Mouse (Mus musculus): ENCODE measurements around the gene Odf3b.

Gene Odf3b

DNA sequence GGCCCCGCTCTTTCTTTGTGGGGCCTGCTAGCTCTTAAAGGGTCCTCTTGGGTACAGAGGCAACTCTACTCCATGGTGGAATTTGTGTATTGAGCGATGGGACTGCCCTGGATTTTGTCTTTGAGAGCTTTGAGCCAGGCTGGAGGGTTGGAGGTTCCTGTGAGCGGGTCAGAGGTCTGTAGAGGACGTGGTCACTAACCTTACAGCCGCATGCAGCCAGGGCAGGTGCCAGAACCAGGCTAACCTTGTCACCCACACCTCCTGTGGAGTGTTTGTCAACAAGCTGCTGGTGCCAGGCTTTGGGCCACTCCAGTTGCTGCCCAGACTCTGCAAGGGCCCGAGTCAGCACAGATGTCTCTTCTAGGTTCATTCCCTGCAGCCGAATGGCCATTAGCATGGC lies 3.0 kb downstream of the Odf3b start:
- no peak for DNase-seq (ENCODE audit: extremely low read depth, low read depth)

DNA sequence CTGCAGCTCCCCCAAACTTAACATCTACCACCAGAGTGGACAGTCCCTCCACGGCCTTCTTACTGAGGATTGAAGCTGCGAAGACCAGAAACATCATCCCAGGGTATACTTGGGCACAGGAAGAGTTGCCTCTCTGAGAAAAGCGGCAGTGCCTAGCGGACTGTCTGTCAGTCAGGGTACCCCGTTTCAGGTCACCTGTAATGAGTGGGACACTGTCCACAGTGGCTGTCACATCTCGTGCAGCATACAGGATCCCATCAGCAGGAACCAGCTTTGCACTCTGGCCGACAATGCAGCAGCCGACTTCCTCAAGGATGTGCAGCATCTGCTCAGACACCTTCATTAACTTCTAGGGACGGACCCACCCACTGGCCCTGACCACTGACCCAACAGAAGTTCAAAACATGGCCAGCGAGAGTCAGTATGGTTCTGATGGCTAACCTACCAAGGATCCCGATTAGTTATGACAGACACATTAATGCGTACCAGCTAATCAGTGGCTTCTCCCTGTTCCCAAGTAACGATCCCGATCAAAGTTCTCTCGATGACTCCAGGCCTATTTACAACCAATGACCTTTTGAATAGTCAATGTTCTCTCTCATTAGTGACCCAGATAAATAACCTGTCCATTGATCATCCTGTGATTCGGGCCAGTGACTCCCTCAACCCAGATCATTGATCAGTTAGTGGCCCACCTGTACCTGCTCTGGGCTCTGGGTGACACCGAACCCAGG lies 4.1 kb downstream of the Odf3b start:
- no peak for DNase-seq (ENCODE audit: extremely low read depth, low read depth)

DNA sequence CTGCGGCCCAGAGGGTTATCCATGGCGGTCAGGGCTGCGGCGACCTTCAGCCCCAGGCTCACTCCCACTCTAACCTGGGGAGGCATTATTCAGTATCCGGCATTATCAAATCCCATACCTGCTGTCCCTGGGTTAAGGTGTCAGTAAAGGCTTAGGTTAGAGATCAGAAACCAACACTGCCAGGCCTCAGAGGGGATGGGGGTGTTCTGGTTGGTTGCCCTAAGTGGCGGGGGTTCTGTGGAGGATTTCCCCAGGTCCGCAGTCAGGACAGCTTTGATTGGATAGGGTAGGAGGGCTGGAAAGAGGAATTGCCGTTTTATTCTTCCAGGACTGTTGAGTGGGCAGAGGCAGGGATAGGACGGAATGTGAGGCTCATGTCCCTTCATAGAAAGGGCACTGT lies 4.7 kb downstream of the Odf3b start:
- DNase-seq (ENCODE audit: extremely low read depth, low read depth): no peak

DNA sequence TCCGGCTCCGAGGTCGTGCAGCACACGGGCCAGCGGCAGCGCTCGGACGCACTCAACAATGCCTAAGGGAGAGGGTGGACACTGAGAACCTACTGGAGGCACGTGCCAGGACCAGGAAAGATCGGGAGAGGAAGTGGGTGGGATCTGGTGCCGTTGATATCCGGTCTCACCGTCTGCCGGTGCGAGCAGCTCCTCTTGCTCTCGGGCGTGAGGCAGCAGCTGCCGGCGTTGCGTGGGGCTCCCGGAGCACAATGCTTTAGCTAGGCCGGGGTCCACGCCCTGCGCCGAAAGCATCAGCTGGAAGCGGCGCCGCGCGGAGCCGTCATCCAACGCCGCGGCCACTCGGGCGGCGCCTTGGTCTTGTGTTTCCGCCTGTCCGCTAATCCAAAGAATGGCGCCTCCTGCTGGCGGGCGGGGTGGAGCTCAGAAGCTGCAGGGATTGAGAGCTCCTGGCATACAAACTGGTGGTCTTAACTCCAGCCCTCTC lies 5.3 kb downstream of the Odf3b start, which contains the start of gene Sco2:
Gene Sco2 (minus strand): TSS at position 85 of the 487 bp plus-strand sequence.
- peak; percentile 70 for DNase-seq (ENCODE audit: extremely low read depth, low read depth)

DNA sequence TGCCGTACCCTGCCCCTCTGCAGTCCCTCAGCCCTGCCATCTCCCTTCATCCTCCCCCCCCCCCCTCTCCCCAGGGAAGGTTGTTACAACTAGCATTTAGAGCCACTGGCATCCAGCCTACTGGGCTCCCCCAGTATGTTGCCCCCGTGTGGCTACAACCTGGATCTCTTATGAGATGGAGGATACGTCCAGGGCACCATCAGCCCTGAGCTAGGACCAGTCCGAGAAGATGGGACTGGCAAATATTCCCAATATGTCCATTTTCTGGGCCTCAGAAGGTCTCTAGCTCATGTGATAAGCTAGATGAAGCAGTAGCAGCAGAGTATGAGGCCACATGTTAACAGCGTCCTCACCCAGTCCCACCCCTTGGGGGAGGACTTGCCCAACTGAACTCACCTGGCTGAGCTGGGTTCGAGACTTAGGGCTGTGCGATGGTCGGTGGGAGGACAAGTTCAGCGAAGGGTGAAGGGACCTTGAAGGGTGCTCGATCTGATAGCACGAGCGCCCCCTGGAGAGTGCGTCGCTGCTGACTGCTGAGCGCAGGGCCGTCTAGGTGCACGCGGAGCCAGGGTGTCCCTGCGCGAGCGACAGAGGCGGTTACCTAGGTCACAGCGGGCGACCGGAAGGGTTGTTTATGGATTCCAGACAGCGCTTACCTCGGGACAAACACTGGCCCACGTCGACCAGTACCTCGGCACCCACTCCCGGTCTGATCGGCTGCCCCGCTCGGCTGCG lies 5.9 kb downstream of the Odf3b start:
- peak; percentile 66 for DNase-seq (ENCODE audit: extremely low read depth, low read depth)

DNA sequence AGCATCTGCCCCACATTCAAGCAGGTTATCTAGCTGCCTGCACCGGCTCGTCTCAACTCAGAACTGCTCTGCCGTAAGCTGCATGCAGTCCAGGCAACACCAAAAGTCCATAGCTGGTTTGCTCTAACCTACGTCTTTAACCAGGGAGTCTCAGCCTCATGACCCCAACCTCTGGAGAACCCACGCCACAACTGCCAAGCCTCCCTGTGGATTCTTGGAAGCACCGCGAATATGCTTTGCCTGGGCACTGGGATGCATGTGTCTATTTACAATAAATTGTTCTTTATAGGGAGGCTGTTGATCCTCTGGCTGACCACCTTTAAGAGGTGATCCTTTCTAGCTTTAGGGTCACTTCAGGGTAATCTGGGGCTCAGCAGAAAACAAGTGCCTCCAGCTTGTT lies 6.5 kb downstream of the Odf3b start:
- DNase-seq (ENCODE audit: extremely low read depth, low read depth): no peak

DNA sequence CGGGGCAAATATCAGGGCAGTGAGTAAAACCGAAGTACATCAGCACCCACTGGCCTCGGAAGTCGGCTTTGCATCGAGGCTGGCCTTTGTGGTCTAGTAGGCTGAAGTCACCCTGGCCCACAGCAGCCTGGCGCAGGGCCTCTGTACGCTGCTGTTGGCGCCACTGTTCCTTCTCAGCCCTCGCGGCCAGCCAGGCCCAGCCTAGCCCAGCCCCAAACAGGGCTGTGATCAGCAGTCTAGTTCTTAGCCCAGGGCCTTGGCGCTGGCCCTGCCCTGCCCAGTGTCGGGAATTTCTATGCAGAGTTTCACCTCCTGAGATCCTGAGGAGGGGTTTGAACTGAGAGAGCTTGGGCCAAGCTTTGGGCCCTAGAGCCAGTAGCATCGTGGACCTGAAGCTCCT lies 7.0 kb downstream of the Odf3b start:
- DNase-seq (ENCODE audit: extremely low read depth, low read depth): no peak

DNA sequence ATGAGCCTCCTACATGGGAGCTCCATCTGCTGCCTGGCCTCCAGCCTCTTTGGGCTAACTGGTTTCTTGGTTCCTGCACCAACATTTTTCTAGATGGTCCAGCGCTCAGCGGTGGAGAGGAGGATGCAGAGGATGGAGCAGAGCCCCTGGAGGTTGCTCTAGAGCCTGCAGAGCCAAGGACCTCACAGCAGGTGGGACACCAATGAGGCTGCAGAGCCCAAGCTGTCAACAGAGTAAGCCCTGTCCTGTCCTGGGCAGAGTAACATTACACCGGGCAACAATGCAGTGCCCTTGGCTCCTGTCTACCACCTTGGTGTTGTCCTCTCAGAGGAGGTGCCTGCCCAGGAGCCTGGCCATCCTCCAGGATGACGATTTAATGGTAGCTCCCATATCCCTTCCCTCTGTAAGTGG lies 13.9 kb downstream of the Odf3b start:
- DNase-seq (ENCODE audit: extremely low read depth, low read depth): no peak

DNA sequence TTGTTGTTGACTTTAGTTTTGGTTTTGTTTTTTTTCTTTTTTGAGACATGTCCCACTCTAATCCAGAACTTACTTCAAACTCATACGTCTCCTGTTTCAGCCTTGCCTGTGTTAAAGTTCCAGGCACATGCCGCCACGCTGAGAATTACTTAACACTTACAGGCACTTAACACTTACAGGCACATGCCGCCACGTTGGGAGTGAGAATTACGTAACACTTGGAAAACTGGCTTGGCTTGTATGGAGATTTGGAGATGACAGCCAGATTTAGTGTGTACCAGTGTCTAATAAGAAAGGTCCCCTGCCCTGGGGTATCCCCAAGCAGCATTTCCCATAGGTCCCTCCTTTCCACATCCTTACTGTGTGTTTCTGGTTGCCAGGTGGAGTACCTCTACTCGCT lies 16.0 kb downstream of the Odf3b start:
- no peak for DNase-seq (ENCODE audit: extremely low read depth, low read depth)

DNA sequence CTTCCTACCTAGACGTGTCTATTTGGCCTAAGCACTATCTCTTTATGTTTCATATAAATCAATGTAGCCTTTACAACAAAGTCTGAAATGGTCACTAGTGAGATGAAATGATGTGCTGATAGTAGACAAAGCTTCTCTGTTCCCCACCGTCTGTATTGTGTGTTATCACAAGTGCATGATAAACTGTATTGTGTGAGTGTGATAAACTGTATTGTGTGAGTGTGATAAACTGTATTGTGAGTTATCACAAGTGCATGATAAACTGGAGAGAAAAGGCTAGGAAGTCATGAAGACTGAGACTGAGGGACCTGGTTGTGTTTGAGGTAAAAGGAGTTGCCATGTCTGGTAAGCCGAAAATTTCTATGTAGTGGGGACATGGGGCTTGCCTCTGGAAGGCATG lies 20.3 kb downstream of the Odf3b start:
- DNase-seq (ENCODE audit: extremely low read depth, low read depth): no peak

DNA sequence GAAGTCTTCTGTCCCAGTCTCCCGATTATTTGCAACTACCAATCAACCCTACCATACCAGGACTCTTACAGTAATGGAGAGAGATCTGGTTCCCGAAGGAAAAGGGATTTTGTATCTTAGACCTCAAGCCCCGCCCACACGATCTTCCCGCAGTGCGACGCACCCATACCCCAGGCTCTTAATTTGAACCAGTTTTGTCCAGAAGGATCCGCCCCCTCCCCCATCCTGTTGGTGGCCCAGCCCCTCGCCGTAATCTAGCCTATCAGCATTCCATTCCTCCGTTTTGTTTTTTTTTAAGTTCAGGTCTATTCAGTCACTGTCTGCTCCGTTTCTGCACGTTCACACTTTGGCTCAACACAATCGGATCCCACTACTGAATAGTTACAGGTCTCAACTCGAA lies 22.7 kb downstream of the Odf3b start:
- peak; percentile 90 for DNase-seq (ENCODE audit: extremely low read depth, low read depth)

DNA sequence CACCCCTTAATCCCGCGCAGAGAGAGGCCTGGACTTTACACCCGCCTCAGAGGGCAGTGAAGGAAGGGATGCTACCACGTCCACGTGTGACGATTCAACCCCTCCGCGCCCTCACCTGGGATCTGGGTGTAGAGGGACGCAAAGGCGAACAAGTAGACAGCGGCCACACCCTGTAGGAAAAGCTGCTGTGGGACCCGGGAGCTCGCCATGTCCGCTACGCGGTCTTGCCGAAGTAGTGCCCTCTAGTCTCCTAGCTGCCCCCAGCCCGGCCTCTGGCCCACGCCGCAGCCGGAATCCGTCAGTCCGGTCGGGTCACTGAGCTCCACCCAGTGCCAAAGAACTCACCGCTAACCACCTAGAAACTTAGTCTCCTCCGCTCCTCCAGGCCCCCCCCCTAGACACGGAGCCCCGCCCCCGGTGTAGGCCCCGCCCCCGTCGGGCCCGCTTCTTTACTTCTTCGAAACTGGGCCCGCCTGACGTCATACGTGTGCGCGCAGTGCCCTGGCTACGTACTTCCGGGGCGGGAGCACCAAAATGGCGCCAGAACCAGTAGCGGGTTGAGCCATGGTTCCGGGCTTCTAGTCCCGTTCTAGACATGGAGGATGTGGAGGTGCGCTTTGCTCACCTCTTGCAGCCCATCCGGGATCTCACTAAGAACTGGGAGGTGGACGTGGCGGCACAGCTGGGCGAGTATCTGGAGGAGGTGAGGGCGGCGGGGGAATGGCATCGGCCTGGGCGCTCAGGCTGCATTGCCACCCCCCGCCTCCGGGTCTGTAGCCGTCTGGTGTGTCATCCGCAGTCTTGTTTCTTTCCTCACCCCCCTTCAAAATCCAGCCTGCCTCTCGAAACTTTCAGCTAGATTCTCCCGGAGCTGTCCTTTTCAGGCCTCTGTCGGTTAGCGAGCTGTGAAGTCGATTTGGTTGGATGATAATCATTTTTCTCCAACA lies 23.6 kb downstream of the Odf3b start, which contains the start of the genes Lmf2 and Ncaph2:
Gene Lmf2 (minus strand): TSS at position 419 of the 947 bp plus-strand sequence.
Gene Ncaph2 (plus strand): TSS at position 479 of the 947 bp plus-strand sequence.
- peak; percentile 74 for DNase-seq (ENCODE audit: extremely low read depth, low read depth)

DNA sequence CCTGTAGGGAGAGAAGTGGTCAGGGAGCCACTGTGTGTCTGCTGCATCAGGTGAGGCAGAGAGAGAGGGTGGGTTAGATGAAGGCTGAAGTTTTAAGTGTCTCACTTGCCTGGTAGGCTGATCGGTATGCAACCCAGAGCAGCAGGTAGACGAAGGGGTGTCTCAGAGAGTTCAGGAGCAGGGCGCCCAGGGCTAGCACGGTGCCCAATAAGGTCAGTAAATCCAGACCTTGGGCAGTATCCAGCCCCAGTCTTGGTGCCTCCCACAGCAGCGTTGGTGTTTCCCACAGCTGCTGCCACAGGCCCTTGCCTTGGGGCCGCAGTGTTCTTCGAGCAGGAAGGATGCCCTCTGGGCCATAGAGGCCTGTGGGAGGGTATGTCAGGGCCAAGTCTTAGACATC lies 24.6 kb downstream of the Odf3b start:
- DNase-seq (ENCODE audit: extremely low read depth, low read depth): no peak

DNA sequence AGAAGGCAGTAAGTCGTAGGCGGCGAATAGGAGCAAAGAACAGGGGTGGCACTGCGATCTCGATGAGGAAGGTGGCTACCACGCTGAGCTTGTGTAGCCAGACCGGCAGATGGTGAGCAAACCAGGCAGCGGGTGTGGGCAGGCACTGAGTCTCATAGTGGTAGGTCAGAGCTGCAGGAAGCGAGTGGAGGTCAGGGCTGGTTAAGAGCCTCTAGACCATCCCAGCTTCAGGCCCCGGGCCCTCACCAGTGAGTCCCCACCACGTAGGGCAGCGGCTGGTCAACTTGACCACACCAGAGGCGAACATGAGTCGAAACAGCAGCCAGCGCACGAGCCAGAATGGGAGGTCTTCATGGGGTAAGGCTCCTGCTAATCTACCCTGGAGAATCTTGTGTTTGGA lies 25.2 kb downstream of the Odf3b start:
- DNase-seq (ENCODE audit: extremely low read depth, low read depth): no peak

DNA sequence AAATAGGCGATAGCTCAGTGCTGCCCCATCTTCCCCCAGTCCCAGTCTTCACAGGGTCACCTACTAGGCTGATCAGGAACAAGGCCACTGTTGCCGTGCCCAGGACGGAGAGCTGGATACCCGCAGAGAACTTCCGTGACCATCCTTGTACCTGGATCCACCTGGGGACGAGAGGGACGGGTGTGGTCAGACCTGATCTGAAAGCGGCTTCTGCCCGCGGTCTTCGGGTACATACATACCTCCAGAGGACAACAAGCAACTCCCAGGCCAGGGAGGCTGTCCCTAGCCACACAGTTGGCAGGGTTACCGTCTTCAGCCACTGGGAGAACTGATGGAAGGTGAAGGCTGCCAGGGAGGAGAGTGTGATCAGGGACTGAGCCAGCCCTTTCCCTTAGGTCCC lies 26.3 kb downstream of the Odf3b start:
- DNase-seq (ENCODE audit: extremely low read depth, low read depth): no peak

DNA sequence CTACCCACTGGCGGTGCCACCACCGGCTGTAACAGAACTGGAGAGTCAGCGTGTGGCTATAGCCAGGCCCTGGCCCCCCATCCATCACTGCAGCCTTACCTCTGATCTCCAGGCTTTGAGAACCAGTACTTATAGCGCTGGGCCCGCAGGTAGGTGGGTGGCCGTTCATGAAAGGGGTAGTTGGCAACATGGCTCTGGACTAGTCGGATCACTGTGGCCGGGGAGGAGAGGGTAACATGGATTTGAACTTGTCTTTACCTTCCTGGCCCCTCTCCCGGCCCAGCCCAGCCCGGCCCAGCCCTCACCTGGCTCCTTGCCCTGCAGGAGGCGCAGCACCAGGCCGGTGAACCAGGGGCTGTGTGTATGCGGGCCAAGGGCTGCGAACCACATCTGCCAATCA lies 27.0 kb downstream of the Odf3b start:
- DNase-seq (ENCODE audit: extremely low read depth, low read depth): no peak

DNA sequence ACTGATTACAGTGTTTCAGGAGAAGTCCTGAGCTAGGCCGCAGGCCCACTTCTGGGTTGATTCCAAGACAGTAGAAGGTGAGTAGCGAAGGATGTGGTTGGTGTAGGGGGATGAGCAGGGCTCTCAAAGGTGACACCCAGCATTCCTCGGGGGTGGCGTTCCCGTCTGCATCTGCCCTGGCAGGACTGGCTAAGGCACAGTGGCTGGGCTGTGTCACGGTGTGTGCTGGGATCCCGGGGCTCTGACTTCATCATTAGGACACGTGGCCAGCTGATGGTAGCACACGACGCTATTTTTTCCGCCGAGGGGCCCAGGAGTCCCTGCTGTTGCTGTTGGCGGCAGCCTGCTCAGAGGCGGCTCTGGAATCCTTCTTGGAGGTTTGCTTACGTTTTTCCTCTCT lies 27.8 kb downstream of the Odf3b start:
- no peak for DNase-seq (ENCODE audit: extremely low read depth, low read depth)

DNA sequence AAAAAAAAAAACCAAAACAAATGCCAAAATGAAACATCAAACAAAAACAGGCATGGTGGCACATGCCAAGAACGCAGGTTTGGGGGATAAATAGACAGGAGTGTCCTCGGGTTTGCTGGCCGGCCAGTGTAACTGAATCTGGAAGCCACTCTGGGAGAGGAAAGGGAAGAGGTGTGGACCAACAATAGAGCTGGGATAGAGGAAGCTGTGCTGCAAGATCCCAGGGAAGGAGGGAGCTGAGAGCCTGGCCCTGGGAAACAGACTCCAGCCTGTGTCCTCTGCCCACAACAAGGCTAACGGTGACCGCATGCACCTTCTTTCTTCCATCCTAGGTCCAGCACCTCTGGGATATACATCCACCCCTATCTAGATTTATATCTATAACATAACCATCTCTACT lies 28.6 kb downstream of the Odf3b start:
- no peak for DNase-seq (ENCODE audit: extremely low read depth, low read depth)

DNA sequence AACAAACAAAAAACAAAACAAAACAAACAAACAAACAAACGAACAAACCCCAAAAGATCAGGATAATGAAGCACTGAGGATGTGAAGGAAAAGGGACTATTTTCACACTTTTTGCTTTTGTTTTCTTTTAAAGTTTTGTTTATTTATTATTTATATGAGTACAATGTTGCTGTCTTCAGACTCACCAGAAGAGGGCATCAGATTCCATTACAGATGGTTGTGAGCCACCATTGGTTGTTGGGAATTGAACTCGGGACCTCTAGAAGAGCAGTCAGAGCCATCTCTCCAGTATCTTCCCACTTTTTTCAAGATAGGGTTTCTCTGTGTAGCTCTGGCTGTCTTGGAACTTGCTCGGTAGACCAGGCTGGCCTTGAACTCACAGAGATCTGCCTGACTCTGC lies 35.8 kb downstream of the Odf3b start:
- no peak for DNase-seq (ENCODE audit: extremely low read depth, low read depth)

DNA sequence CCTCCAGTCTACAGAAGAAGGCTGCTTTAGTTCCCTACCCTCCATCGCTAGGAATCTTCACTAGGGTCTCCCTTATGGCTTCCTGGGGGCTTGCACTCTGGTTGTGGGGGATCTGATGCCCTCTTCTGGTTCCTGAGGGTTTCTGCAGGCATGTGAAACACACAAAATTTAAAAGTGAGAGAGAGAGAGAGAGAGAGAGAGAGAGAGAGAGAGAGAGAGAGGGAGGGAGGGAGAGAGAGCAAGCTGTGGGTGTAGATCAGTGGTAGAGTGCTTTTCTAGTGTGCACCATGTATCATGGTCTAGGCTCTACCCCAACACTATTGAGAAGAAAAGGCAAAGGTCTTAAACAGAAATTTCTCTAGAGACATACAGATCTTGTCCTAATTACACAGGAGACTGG lies 37.4 kb downstream of the Odf3b start:
- no peak for DNase-seq (ENCODE audit: extremely low read depth, low read depth)

DNA sequence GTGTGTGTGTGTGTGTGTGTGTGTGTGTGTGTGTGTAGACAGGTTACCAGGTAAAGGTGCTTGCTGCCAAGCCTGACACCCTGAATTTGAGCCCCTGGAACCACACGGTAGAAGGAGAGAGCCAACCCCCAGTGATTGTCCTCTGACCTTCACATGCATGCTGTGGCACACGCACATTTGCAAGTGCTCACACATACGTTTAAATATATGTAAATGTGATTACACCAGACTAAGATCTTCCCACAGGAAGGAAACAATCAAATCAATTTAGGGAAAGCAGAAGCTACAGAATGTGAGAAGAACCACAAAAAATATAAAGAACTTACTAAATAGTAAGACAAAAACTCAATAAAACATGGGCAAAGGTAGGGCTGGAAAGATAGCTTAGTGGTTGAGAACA lies 38.9 kb downstream of the Odf3b start:
- no peak for DNase-seq (ENCODE audit: extremely low read depth, low read depth)

DNA sequence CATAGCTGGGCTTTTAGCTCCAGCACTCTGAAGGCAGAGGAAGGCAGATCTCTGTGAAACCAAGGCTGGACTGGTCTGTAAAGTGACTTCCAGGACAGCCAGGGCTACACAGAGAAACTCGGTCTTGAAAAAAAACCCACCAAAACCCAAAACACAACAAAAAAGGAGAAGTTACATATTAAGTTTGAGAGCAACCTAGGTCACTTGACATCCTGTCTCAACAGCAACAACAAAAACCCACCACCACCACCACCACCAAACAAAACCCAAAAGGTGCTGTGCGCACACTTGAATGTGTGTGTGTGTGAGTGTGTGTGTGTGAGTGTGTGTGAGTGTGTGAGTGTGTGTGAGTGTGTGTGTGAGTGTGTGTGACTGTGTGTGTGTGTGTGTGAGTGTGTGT lies 39.4 kb downstream of the Odf3b start:
- no peak for DNase-seq (ENCODE audit: extremely low read depth, low read depth)
